Mouse (Mus musculus) gastrocnemius, postnatal 25 days (tissue): ENCODE measurements around the gene Alyref2. TPM values are rescaled to one million over a fixed set of nuclear protein-coding genes. Genes with fewer than 3 reads are reported as not detected.
"Not testable (repeated sequence)": the region's sequence is repeated elsewhere in the genome, so short reads cannot be mapped to it uniquely, and the experiment has no call there.

Experiments used
- DNase-seq: peaks from one replicate; pipeline ENCODE4 v3.0.0; 2022
- long read RNA-seq, 2 experiments: library from polyadenylated mRNA; stranded (forward); transcript quantifications; one replicate each; pipeline ENCODE4 v2.0.0; 2021
- total RNA-seq, 2 experiments: library from RNA; stranded (reverse); gene quantifications; 1 replicate in 1 of 2; 2 replicates in 1 of 2; pipeline ENCODE4 v1.2.3; 2021

Gene Alyref2
- total RNA-seq: 1 to 10 TPM; 1.6 to 1.9 TPM
- long read RNA-seq, experiment 1, partial matches to known transcripts: 0 of 4 reads
- long read RNA-seq, experiment 1, other reads (novel, unspliced or antisense): 0 of 4 reads
- long read RNA-seq, experiment 2: 0 reads

- DNase-seq: peak; percentile 92
Observed at GRCm38 (mm10) chr1:171503250-171503591, at the start of gene Alyref2. Gene Alyref2, plus strand, starts transcription at chr1:171503478.

- no peak for DNase-seq
Observed at GRCm38 (mm10) chr1:171454926-171455325, 48.4 kb upstream of the Alyref2 start.

GRCm38 (mm10) chr1:171457568-171457967 is 45.7 kb upstream of the Alyref2 start:
- DNase-seq: no peak

GRCm38 (mm10) chr1:171459791-171460190 is 43.5 kb upstream of the Alyref2 start:
- no peak for DNase-seq

- DNase-seq: no peak
Observed at GRCm38 (mm10) chr1:171460551-171461503, 42.5 kb upstream of the Alyref2 start.

GRCm38 (mm10) chr1:171463133-171463532 is 40.1 kb upstream of the Alyref2 start:
- DNase-seq: no peak

GRCm38 (mm10) chr1:171465749-171466412 is 37.4 kb upstream of the Alyref2 start:
- DNase-seq: no peak

GRCm38 (mm10) chr1:171466565-171466964 is 36.7 kb upstream of the Alyref2 start:
- DNase-seq: no peak

GRCm38 (mm10) chr1:171469678-171470077 is 33.6 kb upstream of the Alyref2 start:
- DNase-seq: no peak

- DNase-seq: no peak
Observed at GRCm38 (mm10) chr1:171470371-171470871, 32.9 kb upstream of the Alyref2 start.

- DNase-seq: no peak
Observed at GRCm38 (mm10) chr1:171470896-171471295, 32.4 kb upstream of the Alyref2 start.

GRCm38 (mm10) chr1:171471452-171471851 is 31.8 kb upstream of the Alyref2 start:
- no peak for DNase-seq

- not testable (repeated sequence) for DNase-seq
Observed at GRCm38 (mm10) chr1:171471941-171472340, 31.3 kb upstream of the Alyref2 start.

- no peak for DNase-seq
Observed at GRCm38 (mm10) chr1:171473506-171473905, 29.8 kb upstream of the Alyref2 start.

GRCm38 (mm10) chr1:171473920-171474640 is 29.2 kb upstream of the Alyref2 start:
- DNase-seq: no peak

GRCm38 (mm10) chr1:171477123-171477522 is 26.2 kb upstream of the Alyref2 start:
- no peak for DNase-seq

GRCm38 (mm10) chr1:171477758-171478545 is 25.3 kb upstream of the Alyref2 start:
- DNase-seq: no peak

GRCm38 (mm10) chr1:171478968-171479367 is 24.3 kb upstream of the Alyref2 start:
- DNase-seq: peak; percentile 28

- no peak for DNase-seq
Observed at GRCm38 (mm10) chr1:171494241-171494640, 9.0 kb upstream of the Alyref2 start.

- no peak for DNase-seq
Observed at GRCm38 (mm10) chr1:171495371-171495770, 7.9 kb upstream of the Alyref2 start.

GRCm38 (mm10) chr1:171499856-171500255 is 3.4 kb upstream of the Alyref2 start:
- no peak for DNase-seq
